Mouse (Mus musculus): Measurements from ENCODE around the gene Olfr364-ps1.

DNA sequence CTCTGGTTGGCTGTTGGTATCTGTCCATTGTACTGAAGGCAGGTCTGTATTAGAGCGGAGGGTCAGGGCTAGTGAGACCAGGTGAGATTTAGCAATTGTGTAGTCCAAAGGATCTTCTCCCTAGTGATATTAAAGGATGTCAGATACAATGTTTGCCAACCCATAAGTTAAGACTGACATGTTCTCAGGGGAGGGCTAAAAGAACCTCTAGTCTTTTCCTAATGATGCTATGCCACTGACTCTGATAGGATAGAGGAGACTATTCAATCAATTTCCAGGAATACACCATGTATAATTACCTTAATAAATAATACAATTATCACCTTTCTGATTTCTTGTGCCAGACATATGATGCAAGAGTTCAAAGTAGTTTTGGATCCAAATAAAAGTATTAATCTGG, 21.3 kb upstream of the Olfr364-ps1 start, which contains the start of gene Olfr362:
- TF ChIP-seq CTCF (IDR thresholded peaks at IDR 0.05; ENCODE audit: low read depth) (no peak), EP300 (IDR thresholded peaks at IDR 0.05; ENCODE audit: low read depth) (no peak)

Measured in liver, embryonic 14.5 days (tissue).